Mouse (Mus musculus): ENCODE measurements at regions not wholly inside any gene's neighbourhood (a gene's known extent, or its start where the extent isn't known, plus 50 kb on each side); places are given as distances from the start of the nearest gene placed in this dataset.

- Histone ChIP-seq H3K4me1 (ENCODE audit: control insufficient read depth, insufficient read depth, low read length) (no peaks in the 10 kb centered on the region), H3K4me3 (ENCODE audit: insufficient read depth, low read length) (no peak overlapping the region), H3K27ac (ENCODE audit: insufficient read depth, low read depth, low read length) (no peak overlapping the region)
- no peak for TF ChIP-seq POLR2A (IDR thresholded peaks at IDR 0.05; ENCODE audit: borderline replicate concordance, low read depth, low read length)
- TF ChIP-seq CTCF (IDR thresholded peaks at IDR 0.05; ENCODE audit: low read depth, low read length) = no peak
These were observed 345.9 kb upstream of the Atp10a start for GRCm38 (mm10) chr7:58310096-58310495.

GRCm38 (mm10) chr7:58322381-58322780 is 333.6 kb upstream of the Atp10a start:
- TF ChIP-seq CTCF (IDR thresholded peaks at IDR 0.05; ENCODE audit: low read depth, low read length) = no peak
- TF ChIP-seq POLR2A (IDR thresholded peaks at IDR 0.05; ENCODE audit: borderline replicate concordance, low read depth, low read length) = no peak
- Histone ChIP-seq H3K27ac (ENCODE audit: insufficient read depth, low read depth, low read length) (no peak overlapping the region), H3K4me3 (ENCODE audit: insufficient read depth, low read length) (no peak overlapping the region), H3K4me1 (ENCODE audit: control insufficient read depth, insufficient read depth, low read length) (no peaks in the 10 kb centered on the region)

GRCm38 (mm10) chr7:58367384-58367783 is 288.6 kb upstream of the Atp10a start:
- no peaks in the 10 kb centered on the region for H3K4me1 ChIP-seq (ENCODE audit: control insufficient read depth, insufficient read depth, low read length)
- no peak overlapping the region for H3K4me3 ChIP-seq (ENCODE audit: insufficient read depth, low read length)
- no peak overlapping the region for H3K27ac ChIP-seq (ENCODE audit: insufficient read depth, low read depth, low read length)
- TF ChIP-seq CTCF (IDR thresholded peaks at IDR 0.05; ENCODE audit: low read depth, low read length) = no peak
- no peak for TF ChIP-seq POLR2A (IDR thresholded peaks at IDR 0.05; ENCODE audit: borderline replicate concordance, low read depth, low read length)

- Histone ChIP-seq H3K27ac (ENCODE audit: insufficient read depth, low read depth, low read length) (no peak overlapping the region), H3K4me3 (ENCODE audit: insufficient read depth, low read length) (no peak overlapping the region), H3K4me1 (ENCODE audit: control insufficient read depth, insufficient read depth, low read length) (no peaks in the 10 kb centered on the region)
- TF ChIP-seq CTCF (IDR thresholded peaks at IDR 0.05; ENCODE audit: low read depth, low read length) = no peak
- TF ChIP-seq POLR2A (IDR thresholded peaks at IDR 0.05; ENCODE audit: borderline replicate concordance, low read depth, low read length) = no peak
These were observed 272.6 kb upstream of the Atp10a start for GRCm38 (mm10) chr7:58383401-58383800.

GRCm38 (mm10) chr7:58388326-58388725 is 267.6 kb upstream of the Atp10a start:
- Histone ChIP-seq H3K4me3 (ENCODE audit: insufficient read depth, low read length) (no peak overlapping the region), H3K27ac (ENCODE audit: insufficient read depth, low read depth, low read length) (no peak overlapping the region), H3K4me1 (ENCODE audit: control insufficient read depth, insufficient read depth, low read length) (no peaks in the 10 kb centered on the region)
- no peak for TF ChIP-seq CTCF (IDR thresholded peaks at IDR 0.05; ENCODE audit: low read depth, low read length)
- TF ChIP-seq POLR2A (IDR thresholded peaks at IDR 0.05; ENCODE audit: borderline replicate concordance, low read depth, low read length) = no peak

GRCm38 (mm10) chr7:58392391-58393115 is 263.4 kb upstream of the Atp10a start:
- Histone ChIP-seq H3K27ac (ENCODE audit: insufficient read depth, low read depth, low read length) (no peak overlapping the region), H3K4me1 (ENCODE audit: control insufficient read depth, insufficient read depth, low read length) (no peaks in the 10 kb centered on the region), H3K4me3 (ENCODE audit: insufficient read depth, low read length) (no peak overlapping the region)
- TF ChIP-seq CTCF (IDR thresholded peaks at IDR 0.05; ENCODE audit: low read depth, low read length) = no peak
- TF ChIP-seq POLR2A (IDR thresholded peaks at IDR 0.05; ENCODE audit: borderline replicate concordance, low read depth, low read length) = no peak

- Histone ChIP-seq H3K27ac (ENCODE audit: insufficient read depth, low read depth, low read length) (no peak overlapping the region), H3K4me3 (ENCODE audit: insufficient read depth, low read length) (peak overlapping the region; percentile 78), H3K4me1 (ENCODE audit: control insufficient read depth, insufficient read depth, low read length) (peaks cover 5% of the 10 kb centered on the region)
- TF ChIP-seq POLR2A (IDR thresholded peaks at IDR 0.05; ENCODE audit: borderline replicate concordance, low read depth, low read length) = no peak
- no peak for TF ChIP-seq CTCF (IDR thresholded peaks at IDR 0.05; ENCODE audit: low read depth, low read length)
These were observed 258.0 kb upstream of the Atp10a start for GRCm38 (mm10) chr7:58397992-58398391.

GRCm38 (mm10) chr7:58398558-58399144 is 257.3 kb upstream of the Atp10a start:
- no peak for TF ChIP-seq CTCF (IDR thresholded peaks at IDR 0.05; ENCODE audit: low read depth, low read length)
- Histone ChIP-seq H3K4me3 (ENCODE audit: insufficient read depth, low read length) (peak overlapping the region; percentile 78), H3K4me1 (ENCODE audit: control insufficient read depth, insufficient read depth, low read length) (peaks cover 5% of the 10 kb centered on the region), H3K27ac (ENCODE audit: insufficient read depth, low read depth, low read length) (0 out of 2 replicates have a peak overlapping the region, but pooled peaks have one; percentile 30)

GRCm38 (mm10) chr7:58399145-58399604 is 256.8 kb upstream of the Atp10a start:
- Histone ChIP-seq H3K4me3 (ENCODE audit: insufficient read depth, low read length) (peak overlapping the region; percentile 78), H3K4me1 (ENCODE audit: control insufficient read depth, insufficient read depth, low read length) (peaks cover 5% of the 10 kb centered on the region), H3K27ac (ENCODE audit: insufficient read depth, low read depth, low read length) (no peak overlapping the region)
- TF ChIP-seq CTCF (IDR thresholded peaks at IDR 0.05; ENCODE audit: low read depth, low read length) = no peak
- TF ChIP-seq POLR2A (IDR thresholded peaks at IDR 0.05; ENCODE audit: borderline replicate concordance, low read depth, low read length) = no peak

GRCm38 (mm10) chr7:58399651-58400050 is 256.3 kb upstream of the Atp10a start:
- Histone ChIP-seq H3K4me3 (ENCODE audit: insufficient read depth, low read length) (peak overlapping the region; percentile 54), H3K4me1 (ENCODE audit: control insufficient read depth, insufficient read depth, low read length) (peaks cover 5% of the 10 kb centered on the region), H3K27ac (ENCODE audit: insufficient read depth, low read depth, low read length) (no peak overlapping the region)
- TF ChIP-seq CTCF (IDR thresholded peaks at IDR 0.05; ENCODE audit: low read depth, low read length) (no peak), POLR2A (IDR thresholded peaks at IDR 0.05; ENCODE audit: borderline replicate concordance, low read depth, low read length) (no peak)

Measured in bone marrow macrophage, adult 2 months (primary cell).